Mouse (Mus musculus): ENCODE measurements around the gene Enpp1. TPM values are rescaled to one million over a fixed set of nuclear protein-coding genes. Genes with fewer than 3 reads are reported as not detected.

Enpp1 gene
- polyA plus RNA-seq, 1 experiment from 2014 or later: 1.9 TPM

DNA sequence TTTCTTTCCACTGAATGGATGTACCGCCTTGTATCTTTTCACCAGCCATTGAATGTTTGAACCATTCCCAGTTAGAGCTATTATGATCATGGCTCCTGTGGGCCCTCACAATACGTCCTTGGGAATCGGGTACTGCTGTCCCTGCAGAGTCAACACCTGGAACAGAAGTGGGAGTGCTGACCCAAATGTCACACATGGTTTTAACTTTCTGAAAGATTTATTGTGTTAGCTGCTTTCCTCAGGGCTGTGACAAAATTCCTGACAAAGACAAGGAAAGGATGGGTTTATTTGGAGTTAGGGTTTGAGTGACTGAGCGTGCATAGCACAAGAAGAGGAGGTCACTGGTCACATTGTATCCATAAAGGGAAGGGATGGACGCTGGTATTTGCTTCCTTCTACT lies 4.3 kb upstream of the Enpp1 start:
- no peak for DNase-seq (ENCODE audit: low spot score)
- no peaks in the 10 kb centered on the region for H3K36me3 ChIP-seq (ENCODE audit: control insufficient read depth, insufficient read depth, low read length)
- 84% methylated on average over 5 of the region's 5 CpGs for WGBS
- no peaks in the 10 kb centered on the region for H3K9me3 ChIP-seq (replicated peaks; ENCODE audit: control insufficient read depth, low read length)
- H3K27ac ChIP-seq (ENCODE audit: low read depth, low read length): no peak overlapping the region
- H3K4me3 ChIP-seq (ENCODE audit: low read depth, low read length): no peak overlapping the region
- peaks cover 3% of the 10 kb centered on the region; the same call in 1 of the 2 replicates for H3K4me1 ChIP-seq (ENCODE audit: control insufficient read depth, insufficient read depth, low read length)
- no peak overlapping the region for H3K4me2 ChIP-seq (ENCODE audit: low read length)
- no peak for ATAC-seq
- H3K27me3 ChIP-seq (replicated peaks; ENCODE audit: control insufficient read depth, insufficient read depth, low read length): no peaks in the 10 kb centered on the region
- H3K9ac ChIP-seq (ENCODE audit: low read length): no peak overlapping the region

DNA sequence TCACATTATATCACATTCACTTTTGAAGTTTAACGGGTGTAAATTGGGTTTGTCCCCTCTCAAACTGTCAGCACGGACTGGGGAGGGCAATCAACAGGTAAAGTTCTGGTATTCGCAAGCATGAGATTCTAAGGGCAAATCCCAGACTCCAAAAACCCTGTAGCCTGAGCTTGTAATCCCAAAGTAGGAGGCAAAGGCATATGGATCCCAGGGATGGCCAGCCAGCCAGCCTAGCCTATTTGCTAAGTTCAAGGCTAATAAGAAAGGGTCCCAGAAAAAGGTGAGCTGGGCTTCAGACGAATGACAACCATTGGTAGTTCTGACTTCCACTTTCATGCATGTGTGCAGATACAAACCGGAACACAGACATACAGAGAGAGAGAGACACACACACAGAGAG lies 942 bp upstream of the Enpp1 start:
- peaks cover 6% of the 10 kb centered on the region; the same call in 1 of the 2 replicates for H3K4me1 ChIP-seq (ENCODE audit: control insufficient read depth, insufficient read depth, low read length)
- H3K9ac ChIP-seq (ENCODE audit: low read length): no peak overlapping the region
- DNase-seq (ENCODE audit: low spot score) (no peak), ATAC-seq (no peak)
- H3K4me3 ChIP-seq (ENCODE audit: low read depth, low read length): no peak overlapping the region
- H3K9me3 ChIP-seq (replicated peaks; ENCODE audit: control insufficient read depth, low read length): no peaks in the 10 kb centered on the region
- no peak overlapping the region for H3K27ac ChIP-seq (ENCODE audit: low read depth, low read length)
- H3K27me3 ChIP-seq (replicated peaks; ENCODE audit: control insufficient read depth, insufficient read depth, low read length): 0 out of 2 replicates have a peak, but pooled peaks cover 2% of the 10 kb centered on the region
- H3K4me2 ChIP-seq (ENCODE audit: low read length): no peak overlapping the region
- 73% methylated on average over 5 of the region's 5 CpGs for WGBS
- no peaks in the 10 kb centered on the region for H3K36me3 ChIP-seq (ENCODE audit: control insufficient read depth, insufficient read depth, low read length)

DNA sequence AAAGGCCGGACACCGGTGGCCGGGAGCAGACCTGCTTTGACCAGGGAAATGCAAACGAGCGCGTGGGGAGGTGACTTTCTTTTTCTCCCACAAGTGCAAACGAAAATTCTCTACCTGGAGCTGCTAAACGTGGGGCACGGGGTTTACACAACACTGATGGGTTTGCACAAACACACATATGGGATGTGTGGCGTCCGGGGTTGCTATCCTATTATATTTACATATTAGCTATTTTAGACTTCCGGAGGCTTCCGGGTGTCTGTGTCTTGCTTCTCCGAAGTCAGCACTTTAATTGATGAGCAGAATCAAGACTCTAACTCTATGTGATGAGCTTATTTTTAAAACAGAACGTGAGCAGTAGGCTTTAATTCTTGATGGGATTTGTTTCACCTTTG lies 405 bp upstream of the Enpp1 start:
- Histone ChIP-seq H3K27me3 (replicated peaks; ENCODE audit: control insufficient read depth, insufficient read depth, low read length) (0 out of 2 replicates have a peak, but pooled peaks cover 2% of the 10 kb centered on the region), H3K9ac (ENCODE audit: low read length) (peak overlapping the region; percentile 67), H3K4me3 (ENCODE audit: low read depth, low read length) (peak overlapping the region; percentile 64), H3K9me3 (replicated peaks; ENCODE audit: control insufficient read depth, low read length) (no peaks in the 10 kb centered on the region), H3K27ac (ENCODE audit: low read depth, low read length) (no peak overlapping the region), H3K4me1 (ENCODE audit: control insufficient read depth, insufficient read depth, low read length) (peaks cover 6% of the 10 kb centered on the region; the same call in 1 of the 2 replicates), H3K36me3 (ENCODE audit: control insufficient read depth, insufficient read depth, low read length) (no peaks in the 10 kb centered on the region), H3K4me2 (ENCODE audit: low read length) (peak overlapping the region; percentile 100)
- peak; percentile 7 for DNase-seq (ENCODE audit: low spot score)
- 16% methylated on average over 15 of the region's 15 CpGs for WGBS
- ATAC-seq: peak; percentile 42; the same call in 1 of the 2 replicates

DNA sequence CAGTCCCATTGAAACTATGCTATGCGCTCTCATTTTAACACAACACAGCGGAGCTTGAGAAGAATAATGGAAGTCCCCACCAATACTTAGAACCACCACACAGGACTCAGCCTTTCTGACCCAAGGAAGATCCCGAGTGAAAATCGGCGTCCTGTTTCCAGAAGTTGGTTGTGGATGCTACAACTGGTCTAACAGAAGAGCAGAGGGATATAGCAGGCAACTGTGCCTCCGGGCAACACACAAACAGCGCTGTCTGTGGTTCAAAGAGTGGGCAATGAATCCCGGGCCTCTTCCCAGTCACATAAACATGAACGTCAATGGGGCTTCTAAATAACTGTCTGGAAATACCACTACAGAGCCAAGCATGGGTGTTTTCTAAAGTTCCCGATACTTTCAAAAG lies 888 bp downstream of the Enpp1 start:
- peaks cover 6% of the 10 kb centered on the region; the same call in 1 of the 2 replicates for H3K4me1 ChIP-seq (ENCODE audit: control insufficient read depth, insufficient read depth, low read length)
- WGBS: 21% methylated on average over 10 of the region's 10 CpGs
- H3K9ac ChIP-seq (ENCODE audit: low read length): peak overlapping the region; percentile 67
- H3K9me3 ChIP-seq (replicated peaks; ENCODE audit: control insufficient read depth, low read length): no peaks in the 10 kb centered on the region
- DNase-seq (ENCODE audit: low spot score) (peak; percentile 16), ATAC-seq (no peak)
- H3K27ac ChIP-seq (ENCODE audit: low read depth, low read length): no peak overlapping the region
- H3K4me3 ChIP-seq (ENCODE audit: low read depth, low read length): peak overlapping the region; percentile 64
- H3K36me3 ChIP-seq (ENCODE audit: control insufficient read depth, insufficient read depth, low read length): no peaks in the 10 kb centered on the region
- H3K27me3 ChIP-seq (replicated peaks; ENCODE audit: control insufficient read depth, insufficient read depth, low read length): 0 out of 2 replicates have a peak, but pooled peaks cover 2% of the 10 kb centered on the region
- H3K4me2 ChIP-seq (ENCODE audit: low read length): peak overlapping the region; percentile 100

DNA sequence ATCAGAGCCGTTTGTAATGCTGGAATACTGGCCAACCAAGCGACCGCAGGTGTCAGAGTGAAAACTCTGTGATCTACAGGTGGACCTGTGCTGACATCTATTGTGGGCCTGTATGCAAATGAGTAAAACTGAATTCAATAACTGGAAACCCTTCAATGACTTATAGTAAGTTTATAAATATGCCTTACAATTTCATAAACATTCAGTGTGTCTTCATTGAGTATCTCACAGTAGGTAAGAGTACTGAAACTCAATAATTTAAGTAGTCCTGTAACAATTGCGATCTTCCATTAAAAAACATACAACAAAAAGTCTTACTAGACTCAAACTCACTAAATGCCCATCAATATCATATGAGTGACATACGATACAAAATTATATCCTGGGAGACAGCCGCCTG lies 1.6 kb downstream of the Enpp1 start:
- 92% methylated on average over 6 of the region's 6 CpGs for WGBS
- Histone ChIP-seq H3K27me3 (replicated peaks; ENCODE audit: control insufficient read depth, insufficient read depth, low read length) (0 out of 2 replicates have a peak, but pooled peaks cover 2% of the 10 kb centered on the region), H3K4me2 (ENCODE audit: low read length) (no peak overlapping the region), H3K36me3 (ENCODE audit: control insufficient read depth, insufficient read depth, low read length) (no peaks in the 10 kb centered on the region), H3K4me3 (ENCODE audit: low read depth, low read length) (no peak overlapping the region), H3K9me3 (replicated peaks; ENCODE audit: control insufficient read depth, low read length) (no peaks in the 10 kb centered on the region), H3K27ac (ENCODE audit: low read depth, low read length) (no peak overlapping the region), H3K4me1 (ENCODE audit: control insufficient read depth, insufficient read depth, low read length) (peaks cover 6% of the 10 kb centered on the region; the same call in 1 of the 2 replicates), H3K9ac (ENCODE audit: low read length) (no peak overlapping the region)
- no peak for DNase-seq (ENCODE audit: low spot score)
- ATAC-seq: no peak

DNA sequence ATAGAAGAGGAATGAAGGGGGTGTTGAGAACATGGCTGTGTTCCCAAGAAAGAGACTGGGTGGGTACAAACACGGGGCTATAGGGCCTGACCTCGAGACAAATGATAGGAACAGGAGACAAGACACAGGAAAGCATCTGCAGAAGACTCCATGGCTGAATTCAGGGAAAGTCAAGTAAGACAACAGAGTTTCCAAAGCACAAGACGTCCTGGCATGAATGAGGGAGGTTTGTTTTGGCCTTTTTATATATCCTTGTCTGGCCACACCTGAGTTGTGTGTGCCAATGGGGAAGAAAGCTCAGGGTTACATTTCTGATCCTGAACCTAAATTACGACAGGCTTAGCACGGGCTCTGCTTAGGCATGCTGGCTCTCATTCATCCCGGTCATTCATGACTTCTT lies 4.2 kb downstream of the Enpp1 start:
- Histone ChIP-seq H3K4me3 (ENCODE audit: low read depth, low read length) (no peak overlapping the region), H3K4me2 (ENCODE audit: low read length) (no peak overlapping the region), H3K4me1 (ENCODE audit: control insufficient read depth, insufficient read depth, low read length) (peaks cover 6% of the 10 kb centered on the region; the same call in 1 of the 2 replicates), H3K9me3 (replicated peaks; ENCODE audit: control insufficient read depth, low read length) (no peaks in the 10 kb centered on the region), H3K9ac (ENCODE audit: low read length) (no peak overlapping the region), H3K27ac (ENCODE audit: low read depth, low read length) (no peak overlapping the region), H3K36me3 (ENCODE audit: control insufficient read depth, insufficient read depth, low read length) (no peaks in the 10 kb centered on the region), H3K27me3 (replicated peaks; ENCODE audit: control insufficient read depth, insufficient read depth, low read length) (0 out of 2 replicates have a peak, but pooled peaks cover 2% of the 10 kb centered on the region)
- 83% methylated on average over 6 of the region's 6 CpGs for WGBS
- no peak for DNase-seq (ENCODE audit: low spot score)
- ATAC-seq: no peak

DNA sequence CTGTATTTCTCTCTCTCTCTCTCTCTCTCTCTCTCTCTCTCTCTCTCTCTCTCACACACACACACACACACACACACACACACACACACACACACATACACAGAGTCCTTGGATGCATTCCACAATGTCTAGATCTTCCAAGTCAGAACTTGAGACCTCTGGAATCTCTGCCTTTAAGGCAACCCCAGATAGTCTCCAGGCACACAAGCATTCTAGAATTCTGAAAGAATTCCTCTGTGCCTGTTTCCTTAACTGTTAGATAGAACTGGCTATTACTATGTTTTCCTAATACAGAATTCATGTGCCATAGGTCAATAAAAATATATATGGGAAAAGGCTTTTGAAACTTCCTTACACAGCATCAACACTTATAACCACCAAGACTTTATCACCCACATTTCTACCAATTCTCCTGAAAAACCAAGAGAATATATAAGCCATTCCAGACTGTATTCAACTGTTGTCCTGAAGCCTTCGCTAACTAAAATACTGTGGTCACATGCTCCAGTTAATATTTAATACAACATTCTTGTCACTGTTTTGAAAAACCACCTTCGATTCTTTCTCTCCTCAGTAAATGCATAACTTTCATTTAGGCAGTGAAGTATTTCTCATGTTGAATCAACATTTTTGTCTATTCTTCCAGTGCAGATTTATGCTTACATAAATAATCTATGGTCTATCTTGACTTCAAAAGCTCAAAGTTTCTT lies 5.4 kb downstream of the Enpp1 start:
- Histone ChIP-seq H3K36me3 (ENCODE audit: control insufficient read depth, insufficient read depth, low read length) (no peaks in the 10 kb centered on the region), H3K9me3 (replicated peaks; ENCODE audit: control insufficient read depth, low read length) (no peaks in the 10 kb centered on the region), H3K27me3 (replicated peaks; ENCODE audit: control insufficient read depth, insufficient read depth, low read length) (0 out of 2 replicates have a peak, but pooled peaks cover 2% of the 10 kb centered on the region), H3K9ac (ENCODE audit: low read length) (no peak overlapping the region), H3K27ac (ENCODE audit: low read depth, low read length) (no peak overlapping the region), H3K4me1 (ENCODE audit: control insufficient read depth, insufficient read depth, low read length) (peaks cover 5% of the 10 kb centered on the region; the same call in 1 of the 2 replicates), H3K4me2 (ENCODE audit: low read length) (no peak overlapping the region), H3K4me3 (ENCODE audit: low read depth, low read length) (no peak overlapping the region)
- WGBS: 93% methylated on average over 2 of the region's 2 CpGs
- ATAC-seq: no peak
- DNase-seq (ENCODE audit: low spot score): no peak

DNA sequence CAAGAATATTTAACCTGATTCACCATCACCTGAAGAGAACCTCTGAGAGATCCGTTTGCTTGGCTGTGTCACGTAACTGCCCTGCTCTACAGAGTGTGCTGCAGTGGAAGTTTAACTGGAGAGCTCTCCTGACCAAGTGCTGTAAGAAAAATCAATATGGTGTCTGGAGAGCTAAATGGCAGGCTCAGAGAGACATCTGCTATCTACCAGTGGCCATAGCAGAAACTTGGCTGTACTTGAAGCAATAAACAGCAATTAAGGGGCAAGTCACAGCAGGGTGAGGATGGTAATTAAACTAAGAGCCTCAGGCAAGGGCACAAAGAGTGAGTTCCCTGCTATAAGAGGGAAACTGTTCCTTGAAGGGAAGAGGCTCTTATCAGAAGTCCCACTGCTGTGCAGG lies 9.3 kb downstream of the Enpp1 start:
- H3K4me1 ChIP-seq (ENCODE audit: control insufficient read depth, insufficient read depth, low read length): no peaks in the 10 kb centered on the region
- ATAC-seq: no peak
- H3K27me3 ChIP-seq (replicated peaks; ENCODE audit: control insufficient read depth, insufficient read depth, low read length): no peaks in the 10 kb centered on the region
- no peak overlapping the region for H3K4me2 ChIP-seq (ENCODE audit: low read length)
- 71% methylated on average over 2 of the region's 2 CpGs for WGBS
- no peak overlapping the region for H3K9ac ChIP-seq (ENCODE audit: low read length)
- peak; percentile 40 for DNase-seq (ENCODE audit: low spot score)
- H3K4me3 ChIP-seq (ENCODE audit: low read depth, low read length): no peak overlapping the region
- H3K9me3 ChIP-seq (replicated peaks; ENCODE audit: control insufficient read depth, low read length): no peaks in the 10 kb centered on the region
- no peak overlapping the region for H3K27ac ChIP-seq (ENCODE audit: low read depth, low read length)
- H3K36me3 ChIP-seq (ENCODE audit: control insufficient read depth, insufficient read depth, low read length): no peaks in the 10 kb centered on the region

DNA sequence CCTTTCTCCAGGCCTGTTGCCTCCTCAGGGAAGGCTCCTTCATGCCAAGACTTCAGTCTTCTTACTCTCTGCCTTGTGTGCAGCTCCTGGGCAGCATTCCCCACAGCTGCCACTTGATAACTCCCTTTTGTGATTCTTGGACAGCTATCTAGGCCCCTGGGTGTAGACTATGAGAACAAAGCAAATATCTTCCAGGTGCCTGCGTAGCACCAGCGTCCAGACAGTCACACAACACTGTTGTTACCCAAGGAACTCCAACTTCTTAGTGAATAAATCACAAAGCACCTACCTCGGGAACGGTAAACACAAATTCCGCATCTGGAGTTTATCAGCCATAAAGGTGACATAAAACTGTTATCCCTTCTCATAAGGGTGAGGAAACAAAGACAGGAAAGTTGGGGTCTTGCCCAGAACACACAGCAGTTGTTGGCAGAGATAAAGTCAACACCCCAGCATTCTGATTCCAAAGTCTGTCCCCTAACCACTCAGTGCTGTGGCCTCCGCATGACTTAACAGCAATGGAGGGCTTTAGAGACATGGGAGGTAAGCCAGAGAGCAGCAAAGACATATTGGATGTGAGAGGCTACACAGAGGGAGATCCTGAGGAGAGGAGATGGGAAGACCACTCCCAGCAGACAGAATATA lies 13.7 kb downstream of the Enpp1 start:
- ATAC-seq (no peak), DNase-seq (ENCODE audit: low spot score) (peak; percentile 9)
- no peak overlapping the region for H3K4me2 ChIP-seq (ENCODE audit: low read length)
- H3K27ac ChIP-seq (ENCODE audit: low read depth, low read length): no peak overlapping the region
- H3K9ac ChIP-seq (ENCODE audit: low read length): no peak overlapping the region
- 81% methylated on average over 6 of the region's 6 CpGs for WGBS
- H3K27me3 ChIP-seq (replicated peaks; ENCODE audit: control insufficient read depth, insufficient read depth, low read length): no peaks in the 10 kb centered on the region
- no peak overlapping the region for H3K4me3 ChIP-seq (ENCODE audit: low read depth, low read length)
- H3K9me3 ChIP-seq (replicated peaks; ENCODE audit: control insufficient read depth, low read length): no peaks in the 10 kb centered on the region
- no peaks in the 10 kb centered on the region for H3K4me1 ChIP-seq (ENCODE audit: control insufficient read depth, insufficient read depth, low read length)
- no peaks in the 10 kb centered on the region for H3K36me3 ChIP-seq (ENCODE audit: control insufficient read depth, insufficient read depth, low read length)

All from forebrain, embryonic 14.5 days (tissue).